Mouse (Mus musculus): ENCODE data around the gene Pla2g2e.
"Not testable (repeated sequence)": the region's sequence is repeated elsewhere in the genome, so short reads cannot be mapped to it uniquely, and the experiment has no call there.

The Pla2g2e gene

GRCm38 (mm10) chr4:138880811-138881584 lies 3.3 kb downstream of the Pla2g2e start:
- in situ Hi-C loops (cut with MboI; ENCODE audit: low sequenced_read_pairs): no loop called here

GRCm38 (mm10) chr4:138882179-138882578 lies 4.4 kb downstream of the Pla2g2e start:
- in situ Hi-C loops (cut with MboI; ENCODE audit: low sequenced_read_pairs): no loop called here

- in situ Hi-C loops (cut with MboI; ENCODE audit: low sequenced_read_pairs): no loop called here
Observed at GRCm38 (mm10) chr4:138884261-138884660, 6.5 kb downstream of the Pla2g2e start.

GRCm38 (mm10) chr4:138889165-138889564 lies 11.4 kb downstream of the Pla2g2e start:
- in situ Hi-C loops (cut with MboI; ENCODE audit: low sequenced_read_pairs): no loop called here

- in situ Hi-C loops (cut with MboI; ENCODE audit: low sequenced_read_pairs): no loop called here
Observed at GRCm38 (mm10) chr4:138889635-138890034, 11.9 kb downstream of the Pla2g2e start.

- in situ Hi-C loops (cut with MboI; ENCODE audit: low sequenced_read_pairs): no loop called here
Observed at GRCm38 (mm10) chr4:138892655-138893054, 14.9 kb downstream of the Pla2g2e start.

- in situ Hi-C loops (cut with MboI; ENCODE audit: low sequenced_read_pairs): not testable (repeated sequence)
Observed at GRCm38 (mm10) chr4:138893789-138894188, 16.0 kb downstream of the Pla2g2e start.

GRCm38 (mm10) chr4:138899361-138899760 lies 21.6 kb downstream of the Pla2g2e start:
- in situ Hi-C loops (cut with MboI; ENCODE audit: low sequenced_read_pairs): no loop called here

GRCm38 (mm10) chr4:138905624-138906337 lies 28.0 kb downstream of the Pla2g2e start:
- in situ Hi-C loops (cut with MboI; ENCODE audit: low sequenced_read_pairs): no loop called here

GRCm38 (mm10) chr4:138913141-138913787 lies 35.5 kb downstream of the Pla2g2e start:
- in situ Hi-C loops (cut with MboI; ENCODE audit: low sequenced_read_pairs): no loop called here

- in situ Hi-C loops (cut with MboI; ENCODE audit: low sequenced_read_pairs): no loop called here
Observed at GRCm38 (mm10) chr4:138913797-138914196, 36.1 kb downstream of the Pla2g2e start, which contains the start of gene Otud3. TSS of gene Otud3 (minus strand) at chr4:138913945.

- in situ Hi-C loops (cut with MboI; ENCODE audit: low sequenced_read_pairs): no loop called here
Observed at GRCm38 (mm10) chr4:138917282-138917681, 39.5 kb downstream of the Pla2g2e start.

- in situ Hi-C loops (cut with MboI; ENCODE audit: low sequenced_read_pairs): no loop called here
Observed at GRCm38 (mm10) chr4:138921254-138922130, 43.8 kb downstream of the Pla2g2e start.

- in situ Hi-C loops (cut with MboI; ENCODE audit: low sequenced_read_pairs): no loop called here
Observed at GRCm38 (mm10) chr4:138922131-138922459, 44.4 kb downstream of the Pla2g2e start.

GRCm38 (mm10) chr4:138925561-138925960 lies 47.8 kb downstream of the Pla2g2e start:
- in situ Hi-C loops (cut with MboI; ENCODE audit: low sequenced_read_pairs): no loop called here

All from CH12F3 (cell line).